Mouse (Mus musculus): Measurements from ENCODE around the gene Ccm2.

GRCm38 (mm10) chr11:6627731-6628130 lies 81.0 kb downstream of the Ccm2 start:
- TF ChIP-seq EP300 (IDR thresholded peaks at IDR 0.05; ENCODE audit: low read depth), result no peak
- no peak for TF ChIP-seq CTCF (IDR thresholded peaks at IDR 0.05; ENCODE audit: low read depth)
